Mouse (Mus musculus): ENCODE data around the gene Slc35a1.

- TF ChIP-seq CTCF (IDR thresholded peaks at IDR 0.05), result no peak
- TF ChIP-seq EP300 (IDR thresholded peaks at IDR 0.05), result no peak
These were observed 25.7 kb downstream of the Slc35a1 start for GRCm38 (mm10) chr4:34661514-34661913.
